Mouse (Mus musculus): ENCODE data around the gene Vmn1r62. TPM values are rescaled to one million over a fixed set of nuclear protein-coding genes. Genes with fewer than 3 reads are reported as not detected.

Vmn1r62 gene
- not detected in 4 replicates for total RNA-seq (2023)

GRCm38 (mm10) chr7:5673331-5673730 is at the start of gene Vmn1r62:
TSS of gene Vmn1r62 (plus strand) at chr7:5673631.

Other genes starting within 250 kb of the Vmn1r62 start
- not detected in 4 replicates for gene Vmn1r59, start 216.9 kb upstream of the Vmn1r62 start, total RNA-seq (2023)
- not detected in 4 replicates for gene Vmn2r28, start 179.7 kb upstream of the Vmn1r62 start, total RNA-seq (2023)
- gene Vmn1r60, start 126.3 kb upstream of the Vmn1r62 start, total RNA-seq (2023), result not detected in 4 replicates
- gene Vmn1r61, start 60.3 kb upstream of the Vmn1r62 start, total RNA-seq (2023), result not detected in 4 replicates
- not detected in 4 replicates for gene Vmn1r63, start 131.8 kb downstream of the Vmn1r62 start, total RNA-seq (2023)
- gene Vmn1r64, start 210.9 kb downstream of the Vmn1r62 start, total RNA-seq (2023), result not detected in 4 replicates

Data from B cell, adult 62 days (primary cell).